Mouse (Mus musculus) heart, embryonic 15.5 days (tissue): ENCODE data around the gene Mmp23. TPM values are rescaled to one million over a fixed set of nuclear protein-coding genes. Genes with fewer than 3 reads are reported as not detected.
A peak's percentile ranks its signal among the peaks of the same experiment; 100 is the strongest.
"Not testable (repeated sequence)": the region's sequence is repeated elsewhere in the genome, so short reads cannot be mapped to it uniquely, and the experiment has no call there.

Experiments used
- ATAC-seq: fragments of 200-750 bp; cut with Nextera tagmentation; replicated peaks from 2 replicates; pipeline ENCODE4 v1.8.0; 2017; ENCODE audit warnings: low read depth, moderate TSS enrichment; ENCODE audit not compliant: insufficient number of reproducible peaks, insufficient read depth, low FRiP score
- H3K27ac ChIP-seq: fragments of 300-500 bp; sonication (generic); 2 replicates; pipeline ENCODE4 v1.5.1; 2015; ENCODE audit warnings: mild to moderate bottlenecking, inconsistent platforms
- H3K27me3 ChIP-seq: fragments of 300-500 bp; sonication (generic); 2 replicates; pipeline ENCODE4 v1.6.1; 2015; ENCODE audit warnings: inconsistent platforms
- H3K36me3 ChIP-seq: fragments of 300-500 bp; sonication (generic); 2 replicates; pipeline ENCODE4 v1.6.1; 2015; ENCODE audit warnings: mild to moderate bottlenecking, inconsistent platforms
- H3K4me1 ChIP-seq: fragments of 300-500 bp; sonication (generic); replicated peaks from 2 replicates; pipeline ENCODE4 v1.6.1; 2015; ENCODE audit warnings: inconsistent platforms
- H3K4me2 ChIP-seq: fragments of 300-500 bp; sonication (generic); 2 replicates; pipeline ENCODE4 v1.6.1; 2015; ENCODE audit warnings: inconsistent platforms, mild to moderate bottlenecking, moderate library complexity
- H3K4me3 ChIP-seq: fragments of 300-500 bp; sonication (generic); 2 replicates; pipeline ENCODE4 v1.5.1; 2015; ENCODE audit warnings: mild to moderate bottlenecking, inconsistent platforms
- H3K9ac ChIP-seq: fragments of 300-500 bp; sonication (generic); 2 replicates; pipeline ENCODE4 v1.6.1; 2015; ENCODE audit warnings: mild to moderate bottlenecking, inconsistent platforms
- H3K9me3 ChIP-seq: fragments of 300-500 bp; sonication (generic); replicated peaks from 2 replicates; pipeline ENCODE4 v1.6.1; 2016; ENCODE audit warnings: inconsistent platforms
- WGBS: fragments of 180-500 bp; shearing (Covaris S2); methylation state at CpG from one replicate; pipeline ENCODE4 v1.1.7; 2015; ENCODE audit warnings: mixed read lengths; 5-methylcytosine and 5-hydroxymethylcytosine counted together
- polyA plus RNA-seq: library from polyadenylated mRNA; unstranded; fragments of >200 nt; fragmentation: Nextera tagmentation; extraction: Ambion mirVana; gene quantifications from 2 replicates; pipeline ENCODE4 v1.2.1, GENCODE M21; 2015

Gene Mmp23
- 65.5 and 74.9 TPM in 2 replicates for polyA plus RNA-seq

DNA sequence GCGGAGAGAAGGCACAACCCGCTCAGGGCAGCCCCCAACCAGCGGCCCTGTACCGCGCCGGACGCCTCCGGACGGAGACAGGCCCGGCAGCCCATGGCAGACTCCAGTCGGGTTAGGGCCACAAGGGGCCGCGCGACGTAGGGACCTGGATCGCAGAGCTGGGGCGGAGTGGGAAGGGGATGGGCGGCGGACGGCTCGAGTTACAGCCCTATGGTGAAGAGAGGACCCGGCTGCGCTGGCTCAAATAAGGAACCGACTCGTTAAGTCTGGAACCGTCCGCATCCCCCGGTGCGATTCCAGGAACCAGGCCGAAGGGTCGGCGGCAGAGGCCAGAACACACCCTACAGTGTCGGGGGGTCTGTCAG, at the start of gene Mmp23:
Gene Mmp23 (minus strand): TSS at position 299 of the 365 bp plus-strand sequence.
- peak within 1 kb of the TSS; percentile 50 for H3K9ac ChIP-seq
- ATAC-seq: peak; percentile 60
- H3K4me2 ChIP-seq: peak within 1 kb of the TSS; percentile 76
- H3K36me3 ChIP-seq: peaks cover 34% of the 10 kb centered on the region
- H3K4me3 ChIP-seq: peak within 1 kb of the TSS; percentile 48
- peak within 1 kb of the TSS; percentile 61 for H3K27ac ChIP-seq
- peaks cover 33% of the 10 kb centered on the region for H3K27me3 ChIP-seq
- H3K9me3 ChIP-seq: no peaks in the 10 kb centered on the region
- peaks cover 50% of the 10 kb centered on the region for H3K4me1 ChIP-seq
- WGBS: under 1% methylated on average over 33 of the region's 33 CpGs

DNA sequence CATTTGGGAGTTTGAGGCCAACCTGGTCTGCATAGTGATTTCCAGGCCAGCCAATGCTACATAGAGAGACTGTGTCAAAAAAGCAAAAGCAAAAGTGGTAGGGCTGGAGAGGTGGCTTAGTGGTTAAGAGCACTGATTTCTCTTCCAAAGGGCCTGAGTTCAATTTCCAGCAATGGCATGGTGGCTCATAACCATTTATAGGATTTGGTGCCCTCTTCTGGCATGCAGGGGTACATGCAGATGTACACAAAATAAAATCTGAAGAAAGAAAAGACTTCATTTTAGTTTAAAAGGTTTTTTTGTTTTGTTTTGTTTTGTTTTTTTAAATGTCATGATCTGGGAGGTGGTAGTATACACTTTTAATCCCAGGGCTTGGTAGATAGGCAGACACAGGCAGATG, 47.2 kb upstream of the Mmp23 start:
- ATAC-seq: no peak
- Histone ChIP-seq H3K9ac (no peak overlapping the region), H3K4me2 (no peak overlapping the region), H3K4me3 (no peak overlapping the region), H3K9me3 (no peaks in the 10 kb centered on the region), H3K4me1 (peaks cover 8% of the 10 kb centered on the region; the same call in 1 of the 2 replicates), H3K36me3 (no peaks in the 10 kb centered on the region), H3K27ac (no peak overlapping the region), H3K27me3 (0 out of 2 replicates have a peak, but pooled peaks cover 6% of the 10 kb centered on the region)

DNA sequence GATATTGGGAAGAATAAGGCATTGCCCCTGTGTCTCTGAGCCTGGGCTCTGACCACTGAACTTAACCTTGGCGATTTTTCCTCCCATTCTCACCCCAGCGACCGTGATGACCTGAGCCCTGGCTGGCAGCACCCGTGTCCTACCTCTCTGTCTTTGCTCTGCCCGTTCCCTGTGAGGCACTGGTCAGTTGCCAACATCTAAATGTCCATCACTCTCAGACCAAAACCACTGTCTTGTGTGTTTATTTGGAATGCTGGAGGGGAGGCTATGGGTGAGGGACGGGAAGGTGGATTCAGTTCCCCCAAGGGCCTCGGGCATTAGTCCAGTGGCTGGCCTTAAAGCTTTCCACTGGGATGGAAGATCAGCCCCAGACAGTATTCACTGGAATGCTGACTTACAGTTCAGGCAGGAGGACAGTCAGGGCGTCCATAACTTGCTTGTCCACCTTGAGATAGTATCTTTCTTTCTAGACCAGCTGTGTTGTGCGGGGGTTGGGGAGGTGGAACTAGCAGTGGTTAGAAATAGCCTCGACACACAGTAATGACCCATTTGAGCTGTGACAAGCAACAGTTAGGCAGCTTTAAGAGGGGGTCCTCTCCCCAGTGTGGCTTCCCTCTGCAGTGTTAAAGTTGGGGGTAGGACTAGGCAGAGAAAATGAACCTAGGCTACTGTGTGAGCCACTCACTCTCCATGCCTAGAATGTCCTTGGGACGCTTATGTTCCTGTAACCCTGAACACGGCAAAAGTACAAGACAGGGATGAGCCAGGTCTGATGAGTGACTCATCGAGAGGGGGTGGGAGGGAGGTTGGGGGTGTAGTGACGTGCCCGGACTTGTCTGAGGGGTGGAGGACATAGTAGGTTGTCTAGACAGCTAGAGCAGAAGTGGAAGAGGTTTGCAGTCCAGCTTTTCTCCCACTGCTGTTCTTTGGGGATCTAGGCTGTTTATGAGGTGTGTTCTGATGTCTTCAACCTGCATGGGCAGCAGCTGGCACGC, 43.4 kb upstream of the Mmp23 start:
- peaks cover 21% of the 10 kb centered on the region; the same call in 1 of the 2 replicates for H3K27me3 ChIP-seq
- H3K4me3 ChIP-seq: no peak overlapping the region
- no peak overlapping the region for H3K4me2 ChIP-seq
- no peaks in the 10 kb centered on the region for H3K36me3 ChIP-seq
- 62% methylated on average over 16 of the region's 16 CpGs for WGBS
- no peaks in the 10 kb centered on the region for H3K9me3 ChIP-seq
- H3K4me1 ChIP-seq: peaks cover 17% of the 10 kb centered on the region
- no peak for ATAC-seq
- H3K27ac ChIP-seq: no peak overlapping the region
- H3K9ac ChIP-seq: no peak overlapping the region

DNA sequence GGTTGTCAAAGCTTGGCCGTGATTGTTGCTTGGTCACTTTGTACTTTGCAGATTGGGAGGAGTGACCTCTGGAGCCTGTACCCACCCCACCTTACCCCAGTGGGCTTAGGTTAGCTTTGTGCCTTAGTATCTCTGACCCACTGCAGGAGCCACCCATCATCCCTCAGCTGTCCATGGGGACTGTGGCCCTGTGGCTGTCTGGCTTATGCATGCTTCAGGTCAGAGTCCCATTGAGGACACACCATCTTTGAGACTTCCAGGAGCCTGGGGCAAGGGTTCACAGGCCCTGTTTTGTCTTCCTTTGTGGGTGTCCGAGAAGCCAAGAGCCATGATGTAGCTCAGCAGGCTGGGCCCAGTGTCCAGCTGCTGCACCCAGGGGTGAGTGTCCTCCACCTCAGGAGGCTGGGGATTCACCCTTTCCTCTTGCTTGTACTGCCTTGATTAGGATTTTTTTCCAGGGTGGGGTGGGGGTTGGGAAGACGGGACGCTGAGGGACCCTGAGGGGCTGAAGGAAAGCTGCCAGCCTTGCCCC, 42.4 kb upstream of the Mmp23 start:
- peaks cover 17% of the 10 kb centered on the region for H3K4me1 ChIP-seq
- H3K27me3 ChIP-seq: peaks cover 24% of the 10 kb centered on the region; the same call in 1 of the 2 replicates
- ATAC-seq: no peak
- no peaks in the 10 kb centered on the region for H3K9me3 ChIP-seq
- 82% methylated on average over 4 of the region's 4 CpGs for WGBS
- H3K36me3 ChIP-seq: no peaks in the 10 kb centered on the region
- peak overlapping the region; percentile 74 for H3K4me3 ChIP-seq
- peak overlapping the region; percentile 99 for H3K4me2 ChIP-seq
- peak overlapping the region; percentile 67; the same call in 1 of the 2 replicates for H3K9ac ChIP-seq
- no peak overlapping the region for H3K27ac ChIP-seq

DNA sequence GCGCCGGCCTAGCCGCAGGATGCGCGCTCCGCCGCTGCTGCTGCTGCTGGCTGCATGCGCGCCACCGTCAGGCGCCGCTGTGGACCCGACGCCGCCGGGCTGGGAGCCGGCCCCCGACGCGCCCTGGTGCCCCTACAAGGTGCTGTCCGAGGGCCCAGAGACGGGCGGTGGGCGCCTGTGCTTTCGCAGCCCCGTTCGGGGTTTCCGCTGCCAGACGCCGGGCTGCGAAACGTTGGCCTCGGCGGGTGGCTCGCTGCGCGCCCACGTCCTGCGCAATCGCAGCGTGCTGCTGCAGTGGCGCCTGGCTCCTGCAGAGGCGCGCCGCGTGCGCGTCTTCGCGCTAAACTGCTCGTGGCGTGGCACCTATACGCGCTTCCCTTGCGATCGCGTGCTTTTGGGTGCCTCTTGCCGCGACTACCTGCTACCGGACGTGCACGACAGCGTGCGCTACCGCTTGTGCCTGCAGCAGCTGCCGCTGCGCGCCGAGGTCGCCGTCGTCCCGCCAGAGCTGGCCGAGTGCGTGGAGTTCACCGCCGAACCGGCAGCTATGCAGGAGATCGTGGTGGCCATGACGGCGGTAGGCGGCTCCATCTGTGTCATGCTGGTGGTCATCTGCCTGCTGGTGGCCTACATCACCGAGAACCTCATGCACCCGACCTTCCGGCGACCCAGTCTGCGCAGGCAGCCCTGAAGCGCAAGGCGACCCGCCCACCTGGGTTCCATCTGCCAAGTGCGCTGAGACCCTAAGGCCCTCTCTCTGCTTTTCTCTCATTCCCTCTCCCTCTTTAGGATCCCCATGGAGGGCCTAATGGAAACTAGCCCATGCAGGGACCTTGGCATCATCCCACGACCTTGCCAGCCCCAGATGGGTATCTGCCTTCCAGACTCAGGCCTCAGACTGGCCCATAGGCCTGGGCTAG, 41.6 kb upstream of the Mmp23 start:
- H3K27me3 ChIP-seq: peaks cover 24% of the 10 kb centered on the region; the same call in 1 of the 2 replicates
- ATAC-seq: peak; percentile 69
- H3K4me2 ChIP-seq: peak overlapping the region; percentile 99
- H3K4me1 ChIP-seq: peaks cover 17% of the 10 kb centered on the region
- 2% methylated on average over 88 of the region's 92 CpGs for WGBS
- no peaks in the 10 kb centered on the region for H3K36me3 ChIP-seq
- H3K4me3 ChIP-seq: peak overlapping the region; percentile 74
- no peak overlapping the region; the same call in 1 of the 2 replicates for H3K27ac ChIP-seq
- H3K9me3 ChIP-seq: no peaks in the 10 kb centered on the region
- peak overlapping the region; percentile 67 for H3K9ac ChIP-seq

DNA sequence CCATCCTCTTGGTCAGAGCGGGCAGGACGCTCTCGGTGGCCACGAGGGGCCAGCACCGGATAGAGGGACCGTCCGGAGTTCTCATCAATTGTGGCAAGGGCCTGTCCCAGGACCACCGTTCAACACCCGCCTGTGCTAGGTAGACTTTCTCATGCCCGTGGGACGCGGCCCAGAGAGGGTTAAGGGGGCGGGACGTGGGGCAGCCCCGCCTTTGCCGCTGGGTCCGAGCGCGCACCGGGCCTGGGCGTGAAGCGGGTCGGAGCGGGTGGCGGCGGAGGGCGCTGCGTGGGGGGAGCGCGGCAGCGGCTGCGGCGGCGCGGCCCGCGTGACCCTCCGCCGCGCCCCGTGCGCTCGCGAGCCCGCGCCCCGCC, 40.9 kb upstream of the Mmp23 start, which contains the start of gene Fndc10:
Gene Fndc10 (plus strand): TSS at position 232 of the 371 bp plus-strand sequence.
- peaks cover 24% of the 10 kb centered on the region; the same call in 1 of the 2 replicates for H3K27me3 ChIP-seq
- under 1% methylated on average over 47 of the region's 47 CpGs for WGBS
- no peak within 1 kb of the TSS; the same call in 1 of the 2 replicates for H3K27ac ChIP-seq

DNA sequence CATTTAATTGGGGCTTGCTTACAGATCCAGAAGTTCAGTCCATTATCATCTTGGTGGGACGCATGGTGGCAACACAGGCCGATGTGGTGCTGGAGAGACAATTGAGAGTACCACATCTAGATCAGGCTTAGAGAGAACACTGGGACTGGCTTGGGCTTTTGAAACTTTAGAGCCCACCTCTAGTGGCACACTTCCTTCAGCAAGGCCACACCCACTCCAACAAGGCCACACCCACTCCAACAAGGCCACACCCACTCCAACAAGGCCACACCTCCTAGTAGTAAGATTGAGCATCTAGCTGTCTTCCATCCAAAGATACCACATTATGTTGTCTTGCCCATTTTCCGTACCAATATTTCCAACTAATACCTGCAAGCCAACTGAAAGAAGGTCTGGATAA, 39.2 kb upstream of the Mmp23 start:
- H3K27me3 ChIP-seq: peaks cover 24% of the 10 kb centered on the region; the same call in 1 of the 2 replicates
- H3K27ac ChIP-seq: no peak overlapping the region
- H3K36me3 ChIP-seq: no peaks in the 10 kb centered on the region
- H3K4me2 ChIP-seq: no peak overlapping the region
- H3K9me3 ChIP-seq: no peaks in the 10 kb centered on the region
- ATAC-seq: no peak
- H3K4me1 ChIP-seq: peaks cover 17% of the 10 kb centered on the region
- H3K4me3 ChIP-seq: no peak overlapping the region
- 97% methylated on average over 3 of the region's 3 CpGs for WGBS
- no peak overlapping the region for H3K9ac ChIP-seq

More for the DNA sequence above, 40.9 kb upstream of the Mmp23 start, which contains the start of gene Fndc10:
- H3K9ac ChIP-seq: peak within 1 kb of the TSS; percentile 67
- peaks cover 17% of the 10 kb centered on the region for H3K4me1 ChIP-seq
- H3K4me2 ChIP-seq: peak within 1 kb of the TSS; percentile 99
- no peaks in the 10 kb centered on the region for H3K9me3 ChIP-seq
- no peaks in the 10 kb centered on the region for H3K36me3 ChIP-seq
- H3K4me3 ChIP-seq: peak within 1 kb of the TSS; percentile 74
- ATAC-seq: peak; percentile 76

DNA sequence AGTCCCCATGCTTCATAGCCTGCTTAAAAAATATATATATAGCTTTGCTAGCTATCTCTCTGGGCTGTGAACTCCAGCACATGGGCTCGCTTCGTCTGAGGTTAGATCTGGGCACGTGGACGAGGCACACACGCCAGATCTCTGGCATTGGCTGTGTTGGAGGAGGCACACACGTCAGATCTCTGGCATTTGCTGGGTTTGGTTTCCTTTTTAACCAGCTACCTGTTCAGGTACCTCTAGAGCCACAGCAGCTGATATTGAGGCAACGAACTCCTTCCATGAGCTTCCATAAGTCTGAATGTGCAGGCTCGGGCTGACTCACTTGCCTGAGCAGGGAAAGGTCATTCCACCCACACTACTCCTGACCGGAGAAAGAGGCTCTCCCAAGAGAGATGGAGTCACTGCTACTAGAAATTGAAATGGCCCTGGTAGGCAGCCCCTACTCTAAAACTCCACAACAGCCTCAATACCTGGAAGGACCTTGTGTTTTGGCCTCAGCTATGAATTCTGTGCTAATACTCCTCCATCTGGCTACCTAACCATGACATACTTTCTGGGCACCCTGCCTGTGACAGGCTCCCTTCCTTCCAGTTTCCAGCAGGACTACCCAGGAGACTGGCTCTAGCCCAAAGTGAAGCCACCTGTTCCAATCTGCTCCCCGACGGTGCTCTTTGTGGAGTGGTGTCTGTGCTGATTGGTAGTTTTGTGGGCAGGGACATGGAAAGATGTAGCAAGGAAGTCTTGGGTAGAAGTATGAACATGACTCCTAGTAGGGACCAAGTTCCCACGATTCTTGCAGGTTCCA, 37.6 kb upstream of the Mmp23 start:
- Histone ChIP-seq H3K9ac (no peak overlapping the region), H3K9me3 (no peaks in the 10 kb centered on the region), H3K4me2 (no peak overlapping the region), H3K4me3 (no peak overlapping the region), H3K4me1 (peaks cover 13% of the 10 kb centered on the region), H3K27ac (no peak overlapping the region), H3K27me3 (peaks cover 25% of the 10 kb centered on the region; the same call in 1 of the 2 replicates), H3K36me3 (no peaks in the 10 kb centered on the region)
- no peak for ATAC-seq
- WGBS: 69% methylated on average over 12 of the region's 12 CpGs

DNA sequence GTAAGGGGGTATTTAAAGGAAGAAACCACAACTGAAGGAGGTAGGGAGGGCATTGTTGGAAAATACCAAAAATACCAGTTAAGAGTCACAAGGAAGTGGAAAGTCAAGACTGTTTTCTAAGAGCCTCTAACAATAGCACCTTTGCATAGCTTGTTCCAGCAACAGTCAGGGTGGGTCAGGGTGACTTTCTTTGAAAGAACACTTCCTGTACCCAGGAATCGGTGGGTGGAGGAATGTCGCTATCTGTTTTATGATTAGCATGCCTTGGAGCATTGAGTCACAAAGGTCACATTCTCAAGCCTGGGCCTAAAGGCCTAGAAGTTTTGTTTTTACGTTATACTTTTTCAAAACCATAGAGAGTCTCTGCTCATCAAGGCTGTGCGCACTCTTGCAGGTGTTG, 34.6 kb upstream of the Mmp23 start:
- not testable (repeated sequence) for H3K9me3 ChIP-seq, H3K4me1 ChIP-seq, H3K36me3 ChIP-seq, H3K4me2 ChIP-seq, H3K4me3 ChIP-seq, H3K9ac ChIP-seq, ATAC-seq, H3K27me3 ChIP-seq, H3K27ac ChIP-seq
- WGBS: 69% methylated on average over 4 of the region's 4 CpGs

DNA sequence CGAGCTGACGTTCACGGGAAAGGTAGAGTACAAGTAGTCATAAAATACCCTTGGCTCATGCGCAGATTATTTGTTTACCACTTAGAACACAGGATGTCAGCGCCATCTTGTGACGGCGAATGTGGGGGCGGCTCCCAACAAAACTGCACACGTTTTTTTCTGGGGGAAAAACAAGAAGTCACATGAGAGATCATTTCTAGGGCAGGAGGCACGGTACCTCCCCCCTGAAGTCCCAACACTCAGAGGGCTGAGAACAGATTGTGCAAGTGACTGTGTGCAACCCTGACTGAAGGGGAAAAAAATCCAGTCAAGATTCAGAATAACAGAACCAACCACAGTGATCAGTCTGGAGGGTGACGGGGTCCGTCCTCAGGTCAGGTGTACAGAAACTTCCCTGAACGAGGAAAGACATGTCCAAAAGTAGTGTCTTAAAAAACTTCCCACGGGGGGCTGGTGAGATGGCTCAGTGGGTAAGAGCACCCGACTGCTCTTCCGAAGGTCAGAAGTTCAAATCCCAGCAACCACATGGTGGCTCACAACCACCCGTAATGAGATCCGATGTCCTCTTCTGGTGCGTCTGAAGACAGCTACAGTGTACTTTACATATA, 30.6 kb upstream of the Mmp23 start:
- not testable (repeated sequence) for ATAC-seq, H3K4me1 ChIP-seq, H3K9me3 ChIP-seq, H3K4me2 ChIP-seq, H3K9ac ChIP-seq, H3K4me3 ChIP-seq, H3K27ac ChIP-seq, H3K27me3 ChIP-seq, H3K36me3 ChIP-seq
- WGBS: 85% methylated on average over 16 of the region's 19 CpGs
